9 mouse cellular contexts compared by ENCODE assay signal in genomic region chr10:118781811-118782232, GRCm38 (mm10).
A peak's percentile ranks its signal among the peaks of the same experiment; 100 is the strongest.
DNase-seq lines count a peak whose midpoint lies in the region; ATAC-seq lines count a peak whose summit lies in the region.
"Had no signal": no experiment of that assay in that cellular context is flagged by ENCODE, and none has a peak within 500 bp of the region (broad histone marks: within the 10 kb centered on the region; RNA-seq: fewer than 3 reads in every experiment).

No protein-coding gene starts in this region.

- H3K4me1 ChIP-seq in hindbrain, embryonic 13.5 days (replicated peaks) = peaks cover 4% of the 10 kb centered on the region; the same call in 1 of the 2 replicates
- no peaks in the 10 kb centered on the region for H3K4me1 ChIP-seq in hindbrain, embryonic 12.5 days

- H3K4me3 ChIP-seq in hindbrain, embryonic 13.5 days = no peak overlapping the region
- no peak overlapping the region for H3K4me3 ChIP-seq in hindbrain, embryonic 12.5 days

- DNase-seq in thymus, postnatal 14 days = peak; percentile 24
- no peak for DNase-seq in thymus, postnatal 25 days
- peak; percentile 50 to 80 for DNase-seq in left cerebral cortex, postnatal 25 days (ENCODE audit: low spot score in 2 of 2)
- no peak for DNase-seq in natural killer cell, adult 2 months (ENCODE audit: low spot score in 2 of 2)
- DNase-seq in gastrocnemius, postnatal 25 days = no peak
- no peak for DNase-seq in thymus, postnatal 10 days (ENCODE audit: low spot score in 2 of 2)

- WGBS in hindbrain, embryonic 13.5 days = 72% methylated on average over 10 of the region's 10 CpGs
- WGBS in hindbrain, embryonic 12.5 days = 79% methylated on average over 10 of the region's 10 CpGs

- H3K27me3 ChIP-seq in hindbrain, embryonic 13.5 days = no peaks in the 10 kb centered on the region
- no peaks in the 10 kb centered on the region for H3K27me3 ChIP-seq in hindbrain, embryonic 12.5 days

- H3K9me3 ChIP-seq in hindbrain, embryonic 13.5 days = no peaks in the 10 kb centered on the region
- no peaks in the 10 kb centered on the region for H3K9me3 ChIP-seq in hindbrain, embryonic 12.5 days (replicated peaks)

- H3K4me2 ChIP-seq in hindbrain, embryonic 13.5 days = no peak overlapping the region
- no peak overlapping the region for H3K4me2 ChIP-seq in hindbrain, embryonic 12.5 days (replicated peaks)

- H3K9ac ChIP-seq in hindbrain, embryonic 13.5 days = no peak overlapping the region
- H3K9ac ChIP-seq in hindbrain, embryonic 12.5 days = no peak overlapping the region
- H3K9ac ChIP-seq: liver, embryonic 14.5 days had no signal

- no peaks in the 10 kb centered on the region for H3K36me3 ChIP-seq in hindbrain, embryonic 13.5 days
- no peaks in the 10 kb centered on the region for H3K36me3 ChIP-seq in hindbrain, embryonic 12.5 days

- H3K27ac ChIP-seq in hindbrain, embryonic 13.5 days = peak overlapping the region; percentile 55
- H3K27ac ChIP-seq in hindbrain, embryonic 12.5 days = no peak overlapping the region
- H3K27ac ChIP-seq: liver, embryonic 14.5 days had no signal

- intact Hi-C loops in left cerebral cortex, postnatal 25 days (cut with DNase I) = loop anchor here (5.0 kb wide), 1 partner anchor 85 kb away; no protein-coding TSS in a partner anchor

- ATAC-seq in hindbrain, embryonic 13.5 days (ENCODE audit: low FRiP score) = no peak
- ATAC-seq in hindbrain, embryonic 12.5 days (ENCODE audit: low FRiP score) = no peak

Comparison
In these comparisons a context has a peak if more than half of its experiments do, and no peak if none do; other contexts are left out.
1. DNase-seq: peak in thymus, postnatal 14 days (single experiment) and left cerebral cortex, postnatal 25 days (2 of 2); none in thymus, postnatal 25 days (single experiment), natural killer cell, adult 2 months (0 of 2), gastrocnemius, postnatal 25 days (single experiment) and thymus, postnatal 10 days (0 of 2).